Mouse (Mus musculus) C2C12 (cell line): ENCODE results near the gene C130026I21Rik.
"Not testable (repeated sequence)": the region's sequence is repeated elsewhere in the genome, so short reads cannot be mapped to it uniquely, and the experiment has no call there.

Source experiments
- CTCF ChIP-seq: IDR thresholded peaks from one replicate; pipeline ENCODE4 v1.5.1; 2011; ENCODE audit not compliant: control insufficient read depth, insufficient read depth, insufficient read length
- MYOD1 ChIP-seq: IDR thresholded peaks from one replicate; pipeline ENCODE4 v1.6.1; 2011; ENCODE audit warnings: low read depth; ENCODE audit not compliant: control insufficient read depth, insufficient read length

- TF ChIP-seq CTCF, MYOD1: not testable (repeated sequence)
These were observed 185.6 kb downstream of the C130026I21Rik start for GRCm38 (mm10) chr1:85084803-85085202.
